Mouse (Mus musculus) liver, embryonic 14.5 days (tissue): ENCODE measurements around the gene P3h3.

Source experiments
- CTCF ChIP-seq: IDR thresholded peaks from 2 replicates; pipeline ENCODE4 v1.5.1; 2016; ENCODE audit warnings: antibody characterized with exemption, low read depth, control low read depth
- EP300 ChIP-seq: IDR thresholded peaks from 2 replicates; pipeline ENCODE4 v1.6.1; 2016; ENCODE audit warnings: antibody characterized with exemption, low read depth

DNA sequence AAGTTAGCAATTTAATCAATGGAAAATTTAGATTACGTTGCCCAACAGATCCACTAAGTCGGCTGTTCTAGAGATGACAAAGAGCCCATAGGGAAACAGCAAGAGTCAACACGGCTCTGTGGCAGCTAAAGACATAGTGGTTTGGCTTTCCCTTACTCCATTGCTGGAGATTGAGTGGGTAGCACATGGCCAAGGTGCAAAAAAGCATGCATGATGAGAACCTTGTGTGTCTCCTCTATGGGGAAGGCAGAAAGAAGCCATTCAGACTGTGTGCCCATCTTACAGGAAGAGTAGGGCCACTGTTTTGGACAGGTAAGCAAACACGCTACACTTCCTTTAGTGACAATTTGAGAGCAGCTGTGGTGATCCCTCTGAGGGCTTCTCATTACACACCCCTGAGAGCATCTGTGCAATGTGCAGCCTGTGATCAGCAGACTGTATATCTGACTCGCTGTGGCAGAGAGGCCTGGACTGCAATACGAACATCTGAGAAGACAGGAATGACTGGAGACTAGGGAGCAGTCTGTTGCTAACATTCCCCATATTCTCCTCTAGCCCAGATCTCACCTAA, 31.1 kb upstream of the P3h3 start:
- TF ChIP-seq CTCF (no peak), EP300 (no peak)
